Mouse (Mus musculus): ENCODE measurements around the gene B630019K06Rik. TPM values are rescaled to one million over a fixed set of nuclear protein-coding genes. Genes with fewer than 3 reads are reported as not detected.
A peak's percentile ranks its signal among the peaks of the same experiment; 100 is the strongest.

The B630019K06Rik gene
- polyA plus RNA-seq, 2 experiments = 5.6 to 6.9 TPM

- Histone ChIP-seq H3K4me3 (replicated peaks; ENCODE audit: low read length) (no peak overlapping the region), H3K27me3 (ENCODE audit: control insufficient read depth, insufficient read depth, low read length) (no peaks in the 10 kb centered on the region), H3K9me3 (ENCODE audit: control insufficient read depth, low read length) (no peaks in the 10 kb centered on the region), H3K4me2 (replicated peaks; ENCODE audit: low read depth, low read length, severe bottlenecking) (no peak overlapping the region), H3K27ac (replicated peaks; ENCODE audit: low read depth, low read length) (no peak overlapping the region), H3K4me1 (ENCODE audit: control insufficient read depth, insufficient read depth, low read length) (no peaks in the 10 kb centered on the region), H3K9ac (ENCODE audit: low read depth, low read length, severe bottlenecking) (no peak overlapping the region), H3K36me3 (ENCODE audit: control insufficient read depth, insufficient read depth, low read length) (no peaks in the 10 kb centered on the region)
- TF ChIP-seq POLR2A (IDR thresholded peaks at IDR 0.05; ENCODE audit: borderline replicate concordance, extremely low read depth, insufficient read depth, insufficient read length) = no peak
- DNase-seq (ENCODE audit: low spot score) (no peak), ATAC-seq (ENCODE audit: low FRiP score, low read depth) (no peak)
- WGBS = 77% methylated on average over 4 of the region's 4 CpGs
Observed at GRCm38 (mm10) chrX:8921080-8921479, 28.9 kb downstream of the B630019K06Rik start.

GRCm38 (mm10) chrX:8921813-8922607 is 29.8 kb downstream of the B630019K06Rik start:
- H3K9ac ChIP-seq (ENCODE audit: low read depth, low read length, severe bottlenecking) = no peak overlapping the region
- H3K4me3 ChIP-seq (replicated peaks; ENCODE audit: low read length) = no peak overlapping the region
- WGBS = 58% methylated on average over 9 of the region's 9 CpGs
- no peak for ATAC-seq (ENCODE audit: low FRiP score, low read depth)
- no peak for TF ChIP-seq POLR2A (IDR thresholded peaks at IDR 0.05; ENCODE audit: borderline replicate concordance, extremely low read depth, insufficient read depth, insufficient read length)
- H3K9me3 ChIP-seq (ENCODE audit: control insufficient read depth, low read length) = no peaks in the 10 kb centered on the region
- no peaks in the 10 kb centered on the region for H3K36me3 ChIP-seq (ENCODE audit: control insufficient read depth, insufficient read depth, low read length)
- H3K27me3 ChIP-seq (ENCODE audit: control insufficient read depth, insufficient read depth, low read length) = no peaks in the 10 kb centered on the region
- no peaks in the 10 kb centered on the region for H3K4me1 ChIP-seq (ENCODE audit: control insufficient read depth, insufficient read depth, low read length)
- no peak overlapping the region for H3K4me2 ChIP-seq (replicated peaks; ENCODE audit: low read depth, low read length, severe bottlenecking)
- DNase-seq (ENCODE audit: low spot score) = no peak
- no peak overlapping the region for H3K27ac ChIP-seq (replicated peaks; ENCODE audit: low read depth, low read length)

GRCm38 (mm10) chrX:8927308-8927707 is 35.1 kb downstream of the B630019K06Rik start:
- TF ChIP-seq POLR2A (IDR thresholded peaks at IDR 0.05; ENCODE audit: borderline replicate concordance, extremely low read depth, insufficient read depth, insufficient read length) = no peak
- Histone ChIP-seq H3K9me3 (ENCODE audit: control insufficient read depth, low read length) (no peaks in the 10 kb centered on the region), H3K27ac (replicated peaks; ENCODE audit: low read depth, low read length) (no peak overlapping the region), H3K4me3 (replicated peaks; ENCODE audit: low read length) (no peak overlapping the region), H3K36me3 (ENCODE audit: control insufficient read depth, insufficient read depth, low read length) (no peaks in the 10 kb centered on the region), H3K27me3 (ENCODE audit: control insufficient read depth, insufficient read depth, low read length) (no peaks in the 10 kb centered on the region), H3K4me2 (replicated peaks; ENCODE audit: low read depth, low read length, severe bottlenecking) (no peak overlapping the region), H3K9ac (ENCODE audit: low read depth, low read length, severe bottlenecking) (no peak overlapping the region), H3K4me1 (ENCODE audit: control insufficient read depth, insufficient read depth, low read length) (no peaks in the 10 kb centered on the region)
- DNase-seq (ENCODE audit: low spot score) (peak; percentile 9), ATAC-seq (ENCODE audit: low FRiP score, low read depth) (no peak)
- 29% methylated on average over 4 of the region's 4 CpGs for WGBS

- 86% methylated on average over 8 of the region's 8 CpGs for WGBS
- Histone ChIP-seq H3K4me2 (replicated peaks; ENCODE audit: low read depth, low read length, severe bottlenecking) (no peak overlapping the region), H3K9ac (ENCODE audit: low read depth, low read length, severe bottlenecking) (no peak overlapping the region), H3K27ac (replicated peaks; ENCODE audit: low read depth, low read length) (no peak overlapping the region), H3K9me3 (ENCODE audit: control insufficient read depth, low read length) (no peaks in the 10 kb centered on the region), H3K36me3 (ENCODE audit: control insufficient read depth, insufficient read depth, low read length) (no peaks in the 10 kb centered on the region), H3K4me1 (ENCODE audit: control insufficient read depth, insufficient read depth, low read length) (no peaks in the 10 kb centered on the region), H3K27me3 (ENCODE audit: control insufficient read depth, insufficient read depth, low read length) (no peaks in the 10 kb centered on the region), H3K4me3 (replicated peaks; ENCODE audit: low read length) (no peak overlapping the region)
- ATAC-seq (ENCODE audit: low FRiP score, low read depth) (no peak), DNase-seq (ENCODE audit: low spot score) (no peak)
- TF ChIP-seq POLR2A (IDR thresholded peaks at IDR 0.05; ENCODE audit: borderline replicate concordance, extremely low read depth, insufficient read depth, insufficient read length) = no peak
Observed at GRCm38 (mm10) chrX:8944041-8944440, 51.9 kb downstream of the B630019K06Rik start.

Other genes starting within 250 kb of the B630019K06Rik start
- not detected in 2 replicates for gene Ssxb8, start 201.5 kb upstream of the B630019K06Rik start, polyA plus RNA-seq (2012; rRNA removed)
- gene Ssxb8, start 201.5 kb upstream of the B630019K06Rik start, polyA plus RNA-seq (2014; fragmentation: Nextera tagmentation; extraction: Ambion mirVana) = not detected in 2 replicates
- gene Ssx9, start 143.9 kb upstream of the B630019K06Rik start, polyA plus RNA-seq (2012; rRNA removed) = not detected in 2 replicates
- gene Ssx9, start 143.9 kb upstream of the B630019K06Rik start, polyA plus RNA-seq (2014; fragmentation: Nextera tagmentation; extraction: Ambion mirVana) = not detected in 2 replicates
- gene Ssxb5, start 88.7 kb upstream of the B630019K06Rik start, polyA plus RNA-seq (2012; rRNA removed) = not detected in 2 replicates
- not detected in 2 replicates for gene Ssxb5, start 88.7 kb upstream of the B630019K06Rik start, polyA plus RNA-seq (2014; fragmentation: Nextera tagmentation; extraction: Ambion mirVana)
- gene Gm6592, start 48.4 kb upstream of the B630019K06Rik start, polyA plus RNA-seq (2012; rRNA removed) = not detected in 2 replicates
- gene Gm6592, start 48.4 kb upstream of the B630019K06Rik start, polyA plus RNA-seq (2014; fragmentation: Nextera tagmentation; extraction: Ambion mirVana) = not detected in 2 replicates
- not detected in 2 replicates for gene Gm5751, start 18.1 kb upstream of the B630019K06Rik start, polyA plus RNA-seq (2012; rRNA removed)
- gene Gm5751, start 18.1 kb upstream of the B630019K06Rik start, polyA plus RNA-seq (2014; fragmentation: Nextera tagmentation; extraction: Ambion mirVana) = not detected in 2 replicates
- not detected in 2 replicates for gene Fthl17b, start 70.6 kb downstream of the B630019K06Rik start, polyA plus RNA-seq (2012; rRNA removed)
- not detected in 2 replicates for gene Fthl17b, start 70.6 kb downstream of the B630019K06Rik start, polyA plus RNA-seq (2014; fragmentation: Nextera tagmentation; extraction: Ambion mirVana)
- gene Fthl17c, start 84.2 kb downstream of the B630019K06Rik start, polyA plus RNA-seq (2012; rRNA removed) = not detected in 2 replicates
- not detected in 2 replicates for gene Fthl17c, start 84.2 kb downstream of the B630019K06Rik start, polyA plus RNA-seq (2014; fragmentation: Nextera tagmentation; extraction: Ambion mirVana)
- not detected in 2 replicates for gene Fthl17d, start 94.4 kb downstream of the B630019K06Rik start, polyA plus RNA-seq (2012; rRNA removed)
- not detected in 2 replicates for gene Fthl17d, start 94.4 kb downstream of the B630019K06Rik start, polyA plus RNA-seq (2014; fragmentation: Nextera tagmentation; extraction: Ambion mirVana)
- gene Fthl17e, start 141.1 kb downstream of the B630019K06Rik start, polyA plus RNA-seq (2012; rRNA removed) = not detected in 2 replicates
- gene Fthl17e, start 141.1 kb downstream of the B630019K06Rik start, polyA plus RNA-seq (2014; fragmentation: Nextera tagmentation; extraction: Ambion mirVana) = not detected in 2 replicates
- not detected in 2 replicates for gene Fthl17f, start 170.6 kb downstream of the B630019K06Rik start, polyA plus RNA-seq (2012; rRNA removed)
- not detected in 2 replicates for gene Fthl17f, start 170.6 kb downstream of the B630019K06Rik start, polyA plus RNA-seq (2014; fragmentation: Nextera tagmentation; extraction: Ambion mirVana)
- gene 4930402K13Rik, start 212.2 kb downstream of the B630019K06Rik start, polyA plus RNA-seq (2012; rRNA removed) = not detected in 2 replicates
- gene 4930402K13Rik, start 212.2 kb downstream of the B630019K06Rik start, polyA plus RNA-seq (2014; fragmentation: Nextera tagmentation; extraction: Ambion mirVana) = not detected in 2 replicates

Data from limb, embryonic 14.5 days (tissue).